Mouse (Mus musculus) stomach, postnatal 0 days (tissue): ENCODE measurements around the gene AW822073. TPM values are rescaled to one million over a fixed set of nuclear protein-coding genes. Genes with fewer than 3 reads are reported as not detected.
"Not testable (repeated sequence)": the region's sequence is repeated elsewhere in the genome, so short reads cannot be mapped to it uniquely, and the experiment has no call there.

Source experiments
- ATAC-seq: fragments of 200-750 bp; cut with Nextera tagmentation; 2 replicates; pipeline ENCODE4 v1.8.0; 2017; ENCODE audit not compliant: low FRiP score, low TSS enrichment
- DNase-seq: peaks from one replicate; pipeline ENCODE4 v3.0.0-alpha.2; 2016; ENCODE audit warnings: low spot score
- H3K27ac ChIP-seq: fragments of 300-500 bp; sonication (generic); replicated peaks from 2 replicates; pipeline ENCODE4 v1.5.1; 2014; ENCODE audit warnings: mild to moderate bottlenecking, control low read depth
- H3K27me3 ChIP-seq: fragments of 300-500 bp; sonication (generic); 2 replicates; pipeline ENCODE4 v1.6.1; 2014; ENCODE audit warnings: low read length; ENCODE audit not compliant: control insufficient read depth, insufficient read depth
- H3K36me3 ChIP-seq: fragments of 300-500 bp; sonication (generic); 2 replicates; pipeline ENCODE4 v1.6.1; 2014; ENCODE audit warnings: low read length, mixed read lengths; ENCODE audit not compliant: control insufficient read depth, insufficient read depth
- H3K4me1 ChIP-seq: fragments of 300-500 bp; sonication (generic); replicated peaks from 2 replicates; pipeline ENCODE4 v1.6.1; 2014; ENCODE audit warnings: antibody characterized with exemption; ENCODE audit not compliant: control insufficient read depth, insufficient read depth
- H3K4me2 ChIP-seq: fragments of 300-500 bp; sonication (generic); replicated peaks from 2 replicates; pipeline ENCODE4 v1.6.1; 2014; ENCODE audit warnings: low read depth, mild to moderate bottlenecking, control low read depth, moderate library complexity
- H3K4me3 ChIP-seq: fragments of 300-500 bp; sonication (generic); 2 replicates; pipeline ENCODE4 v1.5.1; 2014; ENCODE audit warnings: low read depth, low read length, control low read depth
- H3K9ac ChIP-seq: fragments of 300-500 bp; sonication (generic); 2 replicates; pipeline ENCODE4 v1.6.1; 2014; ENCODE audit warnings: mild to moderate bottlenecking, low read length, control low read depth, mixed read lengths
- H3K9me3 ChIP-seq: fragments of 300-500 bp; sonication (generic); 2 replicates; pipeline ENCODE4 v1.6.1; 2016; ENCODE audit warnings: low read length; ENCODE audit not compliant: control insufficient read depth
- CTCF ChIP-seq: IDR thresholded peaks from 2 replicates; pipeline ENCODE4 v1.5.1; 2016; ENCODE audit warnings: antibody characterized with exemption, low read depth, mild to moderate bottlenecking, moderate library complexity
- EP300 ChIP-seq: optimal IDR thresholded peaks from 2 replicates; pipeline ENCODE3; 2016; ENCODE audit warnings: antibody characterized with exemption
- WGBS: fragments of 180-500 bp; shearing (Covaris S2); extraction: QIAGEN DNeasy Blood & Tissue Kit; methylation state at CpG from one replicate; pipeline ENCODE4 v1.1.7; 2014; 5-methylcytosine and 5-hydroxymethylcytosine counted together
- polyA plus RNA-seq: library from polyadenylated mRNA; unstranded; fragments of >200 nt; fragmentation: Nextera tagmentation; extraction: Ambion mirVana; gene quantifications from 2 replicates; pipeline ENCODE4 v1.2.1, GENCODE M21; 2015

The AW822073 gene
- polyA plus RNA-seq, 1 experiment from 2014 or later, result not detected

- Histone ChIP-seq H3K4me2 (no peak overlapping the region), H3K36me3 (no peaks in the 10 kb centered on the region), H3K27ac (no peak overlapping the region), H3K27me3 (no peaks in the 10 kb centered on the region), H3K9ac (no peak overlapping the region), H3K9me3 (no peaks in the 10 kb centered on the region), H3K4me3 (no peak overlapping the region), H3K4me1 (no peaks in the 10 kb centered on the region)
- DNase-seq (no peak), ATAC-seq (no peak)
- TF ChIP-seq CTCF, result peak; percentile 41
- TF ChIP-seq EP300, result no peak
- 29% methylated on average over 1 of the region's 1 CpGs for WGBS
Observed at GRCm38 (mm10) chr10:58249535-58249934, 24.8 kb upstream of the AW822073 start.

DNA sequence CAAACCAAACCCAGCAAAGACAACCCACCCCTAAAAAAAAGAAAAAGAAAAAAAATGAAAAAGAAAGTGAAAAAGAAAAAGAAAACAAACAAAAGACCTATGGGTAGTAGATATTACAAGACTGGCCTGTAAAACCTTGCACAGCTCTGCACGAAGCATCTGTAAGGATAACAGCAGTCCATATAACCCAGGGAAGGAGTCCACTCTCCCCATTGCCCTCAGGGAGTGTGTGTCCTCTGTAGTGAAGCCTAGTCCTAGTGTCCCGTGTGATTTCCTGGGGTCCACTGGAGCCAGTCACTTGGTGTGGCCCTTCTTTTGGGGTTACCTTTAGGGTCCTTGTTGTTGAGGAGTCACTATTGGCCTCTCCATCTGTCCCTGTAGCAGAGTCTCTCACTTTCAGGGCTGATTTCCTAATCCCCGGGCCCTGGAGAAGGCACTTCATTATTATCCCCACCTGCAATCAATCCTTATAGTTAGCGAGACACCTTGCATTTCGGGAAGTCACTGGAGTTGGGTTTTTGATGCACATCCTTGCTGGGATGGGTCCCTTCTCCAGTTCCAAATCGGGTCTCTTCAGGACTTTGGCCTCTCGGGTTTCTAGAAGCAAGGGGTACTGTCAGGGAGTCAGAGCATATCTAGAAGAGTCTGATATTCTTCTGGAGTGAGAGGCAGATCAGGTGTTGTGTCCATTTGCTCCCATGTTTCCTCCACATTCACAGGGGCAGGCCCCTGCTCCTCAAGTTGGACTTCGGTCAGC is 14.4 kb upstream of the AW822073 start:
- DNase-seq (peak; percentile 53), ATAC-seq (peak; percentile 93)
- H3K9ac ChIP-seq, H3K36me3 ChIP-seq, H3K4me1 ChIP-seq, H3K27ac ChIP-seq, H3K4me2 ChIP-seq, H3K4me3 ChIP-seq, H3K27me3 ChIP-seq, H3K9me3 ChIP-seq: not testable (repeated sequence)
- WGBS, result 85% methylated on average over 7 of the region's 8 CpGs

GRCm38 (mm10) chr10:58236613-58237012 is 11.9 kb upstream of the AW822073 start, which contains the start of gene Gm4981:
Gene Gm4981, minus strand, starts transcription at chr10:58236701.
- 88% methylated on average over 10 of the region's 10 CpGs for WGBS

DNA sequence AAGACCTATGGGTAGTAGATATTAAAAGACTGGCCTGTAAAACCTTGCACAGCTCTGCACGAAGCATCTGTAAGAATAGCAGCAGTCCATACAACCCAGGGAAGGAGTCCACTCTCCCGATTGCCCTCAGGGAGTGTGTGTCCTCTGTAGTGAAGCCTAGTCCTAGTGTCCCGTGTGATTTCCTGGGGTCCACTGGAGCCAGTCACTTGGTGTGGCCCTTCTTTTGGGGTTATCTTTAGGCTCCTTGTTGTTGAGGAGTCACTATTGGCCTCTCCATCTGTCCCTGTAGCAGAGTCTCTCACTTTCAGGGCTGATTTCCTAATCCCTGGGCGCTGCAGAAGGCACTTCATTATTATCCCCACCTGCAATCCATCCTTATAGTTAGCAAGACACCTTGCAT is 10.3 kb upstream of the AW822073 start:
- peaks cover 12% of the 10 kb centered on the region for H3K9me3 ChIP-seq
- H3K27me3 ChIP-seq, H3K4me3 ChIP-seq, H3K4me1 ChIP-seq, H3K4me2 ChIP-seq, H3K36me3 ChIP-seq, H3K9ac ChIP-seq, H3K27ac ChIP-seq, DNase-seq, ATAC-seq: not testable (repeated sequence)
- WGBS, result 80% methylated on average over 4 of the region's 4 CpGs

More at GRCm38 (mm10) chr10:58236613-58237012, 11.9 kb upstream of the AW822073 start, which contains the start of gene Gm4981:
- Histone ChIP-seq H3K4me1 (no peaks in the 10 kb centered on the region), H3K9ac (no peak within 1 kb of the TSS), H3K27ac (no peak within 1 kb of the TSS), H3K9me3 (peaks cover 9% of the 10 kb centered on the region), H3K4me2 (no peak within 1 kb of the TSS), H3K27me3 (no peaks in the 10 kb centered on the region), H3K4me3 (no peak within 1 kb of the TSS), H3K36me3 (no peaks in the 10 kb centered on the region)
- TF ChIP-seq EP300, result no peak
- no peak for TF ChIP-seq CTCF
- no peak for DNase-seq
- peak; percentile 9; the same call in 1 of the 2 replicates for ATAC-seq

- not testable (repeated sequence) for H3K4me2 ChIP-seq, ATAC-seq, H3K36me3 ChIP-seq, H3K27me3 ChIP-seq, H3K27ac ChIP-seq, H3K9ac ChIP-seq, H3K4me1 ChIP-seq, DNase-seq, H3K4me3 ChIP-seq
- H3K9me3 ChIP-seq, result peaks cover 12% of the 10 kb centered on the region
Observed at GRCm38 (mm10) chr10:58233740-58234121, 9.0 kb upstream of the AW822073 start.

DNA sequence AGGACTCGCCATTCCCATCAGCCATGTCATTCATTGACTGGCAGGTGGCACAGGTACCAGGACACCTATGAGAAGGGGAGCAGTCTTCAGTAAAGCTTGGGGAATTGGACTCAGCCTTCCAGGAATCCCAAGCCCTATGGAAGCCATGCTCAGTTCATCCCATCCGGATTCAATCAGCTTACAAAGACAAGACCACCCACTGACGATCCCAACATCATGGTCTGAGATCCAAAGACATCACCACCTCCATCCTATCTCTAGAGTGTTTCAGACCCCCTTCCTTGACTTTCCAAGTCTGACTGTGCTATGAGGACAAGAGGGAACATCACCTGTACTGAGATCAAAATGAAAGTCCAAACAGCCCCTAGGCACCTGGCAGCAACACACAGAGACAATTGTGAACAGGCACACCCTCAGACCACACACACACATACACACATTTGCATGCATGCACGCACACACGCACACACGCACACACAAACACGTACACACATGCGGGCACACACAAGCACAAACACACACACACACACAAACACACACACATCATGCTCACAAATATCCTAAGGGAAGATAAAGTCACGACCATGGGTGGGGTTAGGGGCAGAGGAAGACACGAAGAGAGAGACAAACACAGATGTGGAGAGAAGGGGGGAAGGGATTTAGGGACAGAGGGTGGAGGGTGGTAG is 8.5 kb upstream of the AW822073 start:
- H3K4me1 ChIP-seq, DNase-seq, H3K4me2 ChIP-seq, H3K9ac ChIP-seq, H3K27me3 ChIP-seq, H3K36me3 ChIP-seq, H3K4me3 ChIP-seq, H3K27ac ChIP-seq: not testable (repeated sequence)
- H3K9me3 ChIP-seq, result peaks cover 12% of the 10 kb centered on the region
- peak; percentile 54 for ATAC-seq
- 74% methylated on average over 9 of the region's 10 CpGs for WGBS

- H3K9me3 ChIP-seq, result peaks cover 12% of the 10 kb centered on the region
- not testable (repeated sequence) for H3K4me3 ChIP-seq, H3K27me3 ChIP-seq, H3K9ac ChIP-seq, H3K27ac ChIP-seq, H3K36me3 ChIP-seq, H3K4me2 ChIP-seq, DNase-seq, H3K4me1 ChIP-seq
- peak; percentile 53 for ATAC-seq
- WGBS, result 79% methylated on average over 6 of the region's 8 CpGs
Observed at GRCm38 (mm10) chr10:58232641-58232969, 7.9 kb upstream of the AW822073 start, which contains the start of gene Duxf3. Gene Duxf3, minus strand, starts transcription at chr10:58232675.

GRCm38 (mm10) chr10:58231779-58232640 is 7.3 kb upstream of the AW822073 start:
- peak; percentile 85 for ATAC-seq
- H3K27ac ChIP-seq, H3K27me3 ChIP-seq, H3K9ac ChIP-seq, H3K4me3 ChIP-seq, H3K4me1 ChIP-seq, H3K36me3 ChIP-seq, H3K4me2 ChIP-seq: not testable (repeated sequence)
- peak; percentile 74 for DNase-seq
- H3K9me3 ChIP-seq, result peaks cover 12% of the 10 kb centered on the region
- WGBS, result 88% methylated on average over 28 of the region's 35 CpGs
